Mouse (Mus musculus) myocyte (in vitro differentiated cells): ENCODE measurements around the gene Tmem82.

Experiments
- E2F4 ChIP-seq: IDR thresholded peaks from one replicate; pipeline ENCODE4 v1.6.1; 2011; ENCODE audit warnings: mild to moderate bottlenecking, control low read depth, moderate library complexity; ENCODE audit not compliant: insufficient read depth
- MAX ChIP-seq: IDR thresholded peaks from one replicate; pipeline ENCODE4 v1.6.1; 2011; ENCODE audit warnings: low read depth, mild to moderate bottlenecking, control low read depth
- MYOG ChIP-seq, 3 experiments: IDR thresholded peaks; one replicate each; pipeline ENCODE4 v1.6.1; 2011; ENCODE audit warnings: control low read depth in 2 of 3, low read depth in 2 of 3, mild to moderate bottlenecking in 2 of 3; ENCODE audit not compliant: insufficient read length in 2 of 3, control insufficient read depth in 1 of 3, insufficient read depth in 1 of 3
- POLR2A ChIP-seq: IDR thresholded peaks from one replicate; pipeline ENCODE4 v1.6.1; 2011; ENCODE audit warnings: low read depth, mild to moderate bottlenecking, control low read depth, moderate library complexity; ENCODE audit not compliant: insufficient read length
- TCF12 ChIP-seq: IDR thresholded peaks from one replicate; pipeline ENCODE4 v1.6.1; 2011; ENCODE audit warnings: mild to moderate bottlenecking, control low read depth; ENCODE audit not compliant: poor library complexity, insufficient read depth, severe bottlenecking
- USF1 ChIP-seq: IDR thresholded peaks from one replicate; pipeline ENCODE4 v1.6.1; 2011; ENCODE audit warnings: low read depth, mild to moderate bottlenecking, control low read depth, moderate library complexity

DNA sequence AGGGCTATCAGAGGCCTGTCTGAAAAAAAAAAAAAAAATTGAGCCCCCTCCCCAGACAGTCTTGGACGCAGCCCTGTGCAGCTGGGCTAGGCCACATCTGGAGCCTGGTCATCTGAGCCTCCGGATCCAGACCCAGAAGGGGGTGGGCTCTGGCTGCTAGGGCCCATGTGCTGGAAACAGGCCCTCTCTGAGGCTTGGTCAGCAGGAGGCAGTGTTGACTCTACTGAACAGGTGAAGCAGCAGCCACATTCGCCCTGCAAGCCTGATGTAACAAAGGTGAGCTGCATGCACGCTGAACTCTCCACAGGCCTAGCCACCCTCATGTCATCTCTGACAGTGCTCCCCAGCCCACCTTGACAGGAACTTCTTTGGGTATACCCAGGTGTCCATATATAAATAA is 41.3 kb upstream of the Tmem82 start:
- TF ChIP-seq POLR2A (no peak), E2F4 (no peak), USF1 (no peak), MYOG (IDR thresholded peaks at IDR 0.05; ENCODE audit: control insufficient read depth in 1 of 3, insufficient read depth in 1 of 3, insufficient read length in 2 of 3, low read depth in 2 of 3) (no peak), MAX (no peak), TCF12 (no peak)
